Mouse (Mus musculus) bone marrow macrophage, adult 2 months (primary cell): ENCODE measurements around the gene Mmrn1.

ENCODE experiments used
- CTCF ChIP-seq: IDR thresholded peaks from 2 replicates; pipeline ENCODE4 v1.5.1; 2012; ENCODE audit warnings: low read depth, mild to moderate bottlenecking, low read length, moderate library complexity
- POLR2A ChIP-seq: IDR thresholded peaks from 2 replicates; pipeline ENCODE4 v1.6.1; 2012; ENCODE audit warnings: mild to moderate bottlenecking, low read depth, low read length, borderline replicate concordance

GRCm38 (mm10) chr6:60880362-60880761, 44.4 kb upstream of the Mmrn1 start:
- TF ChIP-seq POLR2A (no peak), CTCF (no peak)
